Mouse (Mus musculus) embryo, embryonic 11.5 days (tissue): ENCODE results near the gene Nr1i3.

Experiments
- DNase-seq: peaks from one replicate; pipeline ENCODE4 v3.0.0-alpha.2; 2012; ENCODE audit warnings: low read depth, low spot score

Nr1i3 gene

DNA sequence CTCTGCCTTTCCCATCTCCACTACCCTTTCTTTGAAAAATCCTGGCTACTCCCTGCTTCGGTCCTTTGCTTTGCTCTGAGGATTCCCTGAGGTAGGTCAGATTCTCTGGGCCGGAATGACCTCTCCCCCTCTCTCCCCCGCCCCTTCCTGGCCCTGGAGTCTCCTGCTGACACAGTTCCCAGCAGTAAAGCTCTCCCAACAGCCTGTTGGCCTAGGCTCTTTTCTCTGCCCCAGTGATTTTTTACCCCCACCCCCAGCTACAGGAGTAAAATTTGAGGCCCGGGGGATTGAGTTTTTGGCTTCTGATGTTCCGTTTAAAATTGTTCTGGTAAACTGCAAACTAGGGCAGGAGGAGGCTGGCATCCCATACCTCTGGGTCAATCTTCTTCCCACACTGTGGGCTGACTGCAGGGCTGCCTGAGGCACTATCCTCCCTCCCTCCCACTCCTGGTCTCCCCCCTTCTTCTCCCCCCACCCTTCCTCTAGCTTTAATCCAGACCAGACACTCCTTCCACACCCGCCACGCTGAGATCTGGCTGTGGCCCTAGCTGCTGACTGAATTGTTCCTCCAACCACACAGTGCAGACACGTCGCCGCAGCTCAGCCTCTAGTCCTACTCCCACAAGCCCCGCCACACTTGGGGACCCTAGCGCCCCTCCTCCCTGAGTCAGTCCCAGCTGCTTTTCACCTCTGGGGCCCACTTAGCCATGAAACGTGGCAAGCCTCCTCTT lies 38.0 kb downstream of the Nr1i3 start:
- DNase-seq: no peak

DNA sequence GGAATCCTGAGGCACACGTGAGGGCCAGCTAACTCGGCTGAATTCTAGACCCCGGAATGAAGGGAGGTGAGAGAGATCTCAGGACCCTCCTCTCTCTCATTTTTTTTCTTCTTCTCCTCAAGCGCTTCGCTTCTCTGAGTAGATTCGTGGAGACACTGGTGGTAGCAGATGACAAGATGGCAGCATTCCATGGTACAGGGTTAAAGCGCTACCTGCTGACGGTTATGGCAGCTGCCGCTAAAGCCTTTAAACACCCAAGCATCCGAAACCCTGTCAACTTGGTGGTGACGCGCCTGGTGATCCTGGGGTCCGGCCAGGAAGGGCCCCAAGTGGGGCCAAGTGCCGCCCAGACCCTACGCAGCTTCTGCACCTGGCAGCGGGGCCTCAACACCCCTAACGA lies 38.6 kb downstream of the Nr1i3 start:
- no peak for DNase-seq

DNA sequence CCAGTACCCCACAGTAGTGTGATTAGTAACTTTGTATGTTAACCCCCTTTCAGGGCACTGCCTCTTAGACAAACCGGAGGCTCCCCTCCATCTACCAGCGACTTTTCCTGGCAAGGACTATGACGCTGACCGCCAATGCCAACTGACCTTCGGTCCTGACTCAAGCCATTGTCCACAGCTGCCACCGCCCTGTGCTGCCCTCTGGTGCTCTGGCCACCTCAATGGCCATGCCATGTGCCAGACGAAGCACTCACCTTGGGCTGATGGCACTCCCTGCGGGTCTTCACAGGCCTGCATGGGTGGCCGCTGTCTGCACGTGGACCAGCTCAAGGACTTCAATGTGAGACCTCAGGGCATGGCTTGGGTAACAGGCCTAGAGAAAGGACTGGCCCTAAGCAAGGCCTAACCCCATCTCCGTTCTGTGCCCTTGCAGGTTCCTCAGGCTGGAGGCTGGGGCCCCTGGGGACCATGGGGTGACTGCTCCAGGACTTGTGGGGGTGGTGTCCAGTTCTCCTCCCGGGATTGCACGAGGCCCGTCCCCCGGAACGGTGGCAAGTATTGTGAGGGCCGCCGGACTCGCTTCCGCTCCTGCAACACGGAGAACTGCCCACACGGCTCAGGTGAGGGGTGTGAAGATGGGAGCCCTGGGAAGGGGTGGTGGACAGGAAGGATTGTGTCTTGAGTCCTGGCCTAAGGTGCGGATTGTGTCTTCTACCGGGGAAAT lies 42.5 kb downstream of the Nr1i3 start:
- no peak for DNase-seq

DNA sequence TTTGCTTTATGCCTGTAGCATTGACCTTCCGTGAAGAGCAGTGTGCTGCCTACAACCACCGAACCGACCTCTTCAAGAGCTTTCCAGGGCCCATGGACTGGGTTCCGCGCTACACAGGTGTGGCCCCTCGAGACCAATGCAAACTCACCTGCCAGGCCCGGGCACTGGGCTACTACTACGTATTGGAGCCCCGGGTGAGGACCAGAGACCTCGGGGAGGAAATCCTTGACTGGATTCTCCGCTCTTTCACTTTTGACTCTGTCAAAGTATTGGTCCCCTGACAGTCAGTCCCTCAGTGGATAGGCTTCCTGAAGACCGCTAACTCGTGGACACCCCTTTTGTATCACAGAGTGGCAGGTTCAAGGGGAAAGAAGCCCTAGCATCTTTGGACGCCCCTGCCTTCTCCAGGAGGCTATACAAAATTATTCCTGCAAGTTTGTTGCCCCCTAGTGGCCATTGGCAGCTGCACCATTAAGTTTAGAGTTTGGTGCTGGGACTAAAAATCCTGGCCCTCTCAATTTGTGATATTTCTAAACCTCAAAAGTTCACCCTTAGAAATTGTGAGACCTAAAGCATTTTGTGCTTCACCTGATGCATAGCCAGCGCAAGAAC lies 43.3 kb downstream of the Nr1i3 start:
- no peak for DNase-seq

DNA sequence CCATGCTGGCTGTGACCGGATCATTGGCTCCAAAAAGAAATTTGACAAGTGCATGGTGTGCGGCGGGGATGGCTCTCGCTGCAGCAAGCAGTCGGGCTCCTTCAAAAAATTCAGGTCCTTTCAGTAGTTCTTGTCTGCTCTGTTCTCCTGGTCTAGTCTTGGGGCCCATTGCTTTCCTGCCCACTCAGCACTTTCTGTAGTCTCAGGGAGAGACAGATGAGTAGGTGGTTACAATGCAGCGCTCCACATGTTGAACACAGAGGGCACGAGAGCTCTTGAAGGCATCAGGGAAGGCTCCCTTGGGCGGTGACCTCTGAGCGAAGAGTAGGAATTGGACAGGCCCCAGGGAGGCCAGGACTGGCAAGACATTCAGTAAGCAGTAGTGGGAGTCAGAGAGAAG lies 44.0 kb downstream of the Nr1i3 start:
- DNase-seq: no peak

DNA sequence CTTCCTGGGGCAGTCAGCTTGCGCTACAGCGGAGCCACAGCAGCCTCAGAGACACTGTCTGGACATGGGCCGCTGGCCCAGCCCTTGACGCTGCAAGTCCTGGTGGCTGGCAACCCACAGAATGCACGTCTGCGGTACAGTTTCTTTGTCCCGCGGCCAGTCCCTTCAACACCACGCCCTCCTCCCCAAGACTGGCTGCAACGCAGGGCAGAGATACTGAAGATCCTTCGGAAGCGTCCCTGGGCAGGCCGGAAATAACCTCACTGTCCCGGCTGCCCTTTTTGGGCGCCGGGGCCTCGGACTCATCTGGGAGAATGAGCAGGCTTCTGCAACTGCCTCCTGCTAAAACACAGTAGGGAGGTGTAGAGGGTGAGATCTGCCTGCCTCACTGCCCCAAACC lies 45.2 kb downstream of the Nr1i3 start:
- DNase-seq: no peak

DNA sequence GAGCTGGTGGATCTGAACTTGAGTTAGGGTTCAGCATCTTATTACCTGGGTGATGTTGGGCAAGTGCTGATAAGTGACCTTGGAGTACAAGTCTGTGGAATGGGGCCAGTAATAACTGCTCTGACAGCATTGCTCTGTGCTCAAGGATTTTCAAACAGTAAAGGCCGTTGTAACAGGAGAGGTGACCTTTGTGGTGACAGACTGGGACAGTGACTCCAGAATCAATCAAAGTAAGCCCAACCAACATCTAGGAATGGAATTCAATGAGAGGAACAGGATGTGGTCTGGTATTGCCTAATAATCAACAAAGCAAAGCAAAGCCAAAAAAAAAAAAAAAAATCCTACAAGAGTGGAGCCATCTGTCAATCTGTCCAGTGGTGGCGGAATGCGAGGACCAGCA lies 46.5 kb downstream of the Nr1i3 start:
- no peak for DNase-seq

DNA sequence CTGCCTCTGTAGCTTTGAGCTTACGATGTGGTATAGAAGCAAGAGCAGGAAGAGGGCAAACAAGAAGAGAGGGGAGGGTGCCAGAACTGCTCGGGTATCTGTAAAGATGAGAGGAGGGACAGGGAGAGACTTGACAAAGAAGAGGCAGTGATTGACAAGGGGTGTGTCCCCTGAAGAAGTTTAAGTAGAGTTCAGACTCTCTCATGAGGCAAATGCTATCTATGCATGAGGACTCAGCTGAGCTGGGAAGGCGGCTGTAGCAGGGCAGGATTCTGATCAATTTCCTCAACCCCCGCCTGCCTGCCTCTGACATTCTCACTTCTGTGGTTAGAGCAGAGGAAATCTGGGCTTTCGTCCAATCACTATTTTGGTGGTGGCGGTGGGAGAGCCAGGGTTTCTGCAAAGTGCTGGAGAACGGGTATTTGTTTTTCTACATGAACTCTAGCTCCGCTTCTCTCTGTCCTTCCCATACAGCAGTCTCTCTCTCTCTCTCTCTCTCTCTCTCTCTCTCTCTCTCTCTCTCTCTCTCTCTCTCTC lies 48.9 kb downstream of the Nr1i3 start:
- DNase-seq: no peak

DNA sequence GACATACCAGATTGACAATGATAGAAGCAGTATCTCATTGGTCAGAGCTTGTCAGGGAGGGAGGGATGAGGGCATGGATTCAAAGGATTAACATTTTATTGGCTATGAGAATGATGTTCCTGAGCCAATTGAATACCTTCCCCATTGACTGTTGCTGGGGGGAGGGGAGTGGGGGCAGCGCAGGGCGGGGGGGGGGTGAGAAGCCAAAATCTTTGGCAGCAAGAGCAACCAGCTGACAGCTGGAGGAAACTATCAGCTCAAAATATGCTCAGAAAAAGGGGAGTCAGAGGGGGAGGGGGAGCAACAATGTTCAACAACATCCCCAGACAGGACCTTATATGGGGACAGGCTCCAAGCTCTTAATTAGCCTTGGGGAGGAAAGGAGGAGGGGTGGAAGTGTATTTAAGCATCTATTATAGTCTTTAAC lies 49.4 kb downstream of the Nr1i3 start:
- no peak for DNase-seq

DNA sequence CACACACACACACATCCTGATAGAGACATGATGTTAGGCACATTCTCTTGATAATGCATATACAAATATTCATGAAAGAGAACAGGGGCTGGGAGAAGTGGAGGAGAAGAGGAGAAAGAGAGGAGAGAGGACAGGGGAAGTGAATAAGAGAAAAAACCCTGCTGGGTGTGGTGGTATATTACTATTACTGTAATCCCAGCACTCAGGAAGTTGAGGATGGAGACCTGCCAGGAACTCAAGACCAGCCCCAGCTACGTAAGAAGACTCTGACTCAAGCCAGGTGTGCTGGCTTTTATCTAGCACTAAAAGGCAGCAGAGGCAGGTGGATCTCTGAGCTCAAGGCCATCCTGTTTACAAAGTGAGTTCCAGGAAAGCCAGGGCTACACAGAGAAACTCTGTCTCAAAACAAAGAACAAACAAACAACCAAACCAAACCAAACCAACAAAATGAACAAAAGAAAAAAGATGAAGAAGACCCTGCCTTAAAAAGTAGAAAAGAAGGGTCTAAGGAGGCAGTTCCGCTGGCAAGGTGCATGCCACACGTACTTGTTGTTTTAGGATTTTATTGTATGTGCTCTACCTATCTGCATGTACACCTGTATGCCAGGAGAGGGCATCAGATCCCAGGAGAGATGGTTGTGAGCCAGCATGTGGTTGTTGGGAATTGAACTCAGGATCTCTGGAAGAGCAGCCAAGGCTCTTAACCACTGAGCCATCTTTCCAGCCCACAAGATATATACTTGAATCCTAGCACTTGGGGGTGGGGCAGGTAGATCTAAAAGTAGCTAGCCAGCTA lies 50.1 kb downstream of the Nr1i3 start:
- no peak for DNase-seq

DNA sequence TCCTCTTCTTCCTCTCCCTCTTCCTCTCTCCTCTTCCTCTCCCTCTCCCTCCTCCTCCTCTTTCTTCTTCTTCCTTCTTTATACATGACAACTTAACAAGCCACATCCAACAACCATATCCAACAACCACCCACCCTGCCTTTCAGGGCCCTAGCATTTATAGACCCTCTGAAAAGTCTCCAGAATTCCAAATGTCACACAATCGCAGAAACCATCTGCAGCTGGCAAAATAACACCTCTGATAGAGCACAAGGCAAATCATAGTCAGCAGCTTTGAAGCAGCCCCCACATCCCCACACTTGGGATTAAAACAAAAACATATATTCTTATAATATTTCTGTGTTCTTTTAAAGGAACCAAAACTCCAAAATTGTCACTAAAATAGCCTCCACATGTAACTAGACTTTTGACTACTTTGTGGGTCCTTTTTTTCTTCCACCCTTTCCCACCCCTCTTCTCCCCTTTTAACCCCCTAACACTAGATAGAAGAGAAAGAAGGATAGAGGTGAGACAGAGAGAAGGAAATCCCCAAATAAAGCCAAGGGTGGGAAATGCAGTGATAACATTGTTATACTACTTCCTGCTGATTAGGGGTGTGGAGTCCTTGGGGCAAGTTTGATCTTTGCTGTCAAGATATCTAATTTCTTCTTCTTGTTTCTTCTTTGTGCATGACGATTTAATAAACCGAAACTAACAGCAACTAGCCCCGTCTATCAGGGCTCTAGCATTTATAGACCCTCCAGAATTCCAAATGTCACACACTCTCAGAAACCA lies 52.4 kb downstream of the Nr1i3 start:
- DNase-seq: no peak

DNA sequence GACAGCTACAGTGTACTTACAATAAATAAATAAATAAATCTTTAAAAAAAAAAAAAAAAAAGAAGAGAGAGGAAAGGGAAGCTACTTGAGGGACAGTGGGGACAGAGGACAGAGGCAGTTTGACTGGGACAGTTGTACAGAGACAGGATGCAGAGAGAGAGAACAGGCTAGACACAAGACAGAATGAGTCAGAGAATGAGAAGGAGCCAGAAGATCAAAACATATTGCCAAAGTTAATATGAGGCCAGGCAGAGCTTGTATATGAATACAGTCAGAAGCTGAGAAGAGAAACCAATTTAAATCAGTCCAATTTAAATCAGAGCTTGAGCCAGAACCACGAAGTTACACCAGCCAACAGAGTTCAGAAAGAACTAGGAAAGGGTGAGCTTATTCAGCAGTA lies 54.6 kb downstream of the Nr1i3 start:
- no peak for DNase-seq

DNA sequence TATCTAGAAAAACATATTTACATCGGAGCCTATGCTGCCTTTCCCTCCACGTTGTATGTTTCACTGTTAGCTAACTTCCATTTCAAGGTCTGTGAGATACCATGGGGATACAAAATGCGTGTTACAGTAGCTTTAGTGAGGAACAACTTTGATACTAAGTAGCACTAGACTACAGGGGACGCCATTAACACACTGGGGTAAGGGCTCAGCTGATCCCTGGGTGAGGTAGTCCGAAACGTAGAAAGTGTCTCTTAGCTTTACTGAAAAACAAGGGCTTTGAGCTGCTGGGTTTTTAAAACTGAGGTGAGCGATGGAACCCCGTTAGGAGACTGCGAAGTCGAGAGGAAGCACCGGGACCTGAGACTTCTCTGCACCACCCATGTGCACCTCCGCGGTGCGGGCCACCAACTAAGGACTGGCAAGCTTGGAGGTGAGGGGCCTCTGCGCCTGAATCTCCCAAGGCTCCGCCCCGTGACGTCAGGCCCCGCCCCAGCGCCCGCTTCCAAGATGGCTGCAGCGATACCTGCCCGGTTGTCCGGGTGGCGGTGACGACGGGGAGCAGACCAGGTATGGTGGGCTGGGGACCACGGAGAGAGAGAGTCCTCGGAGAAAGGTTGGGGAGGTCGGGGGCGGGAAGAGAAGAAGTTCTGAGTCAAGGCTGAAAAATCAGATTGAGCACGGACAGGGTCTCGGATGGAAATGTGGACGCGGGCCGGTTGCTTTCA lies 56.2 kb downstream of the Nr1i3 start, which contains the start of gene B4galt3:
Gene B4galt3, plus strand, starts transcription at position 481 of the 725 bp plus-strand sequence.
- peak; percentile 83 for DNase-seq
